Mouse (Mus musculus): ENCODE data around the gene Guca2a.

The Guca2a gene

GRCm38 (mm10) chr4:119638656-119639055 is 1.2 kb downstream of the Guca2a start:
- in situ Hi-C loops (cut with MboI, MseI) = no loop called here

- in situ Hi-C loops (cut with MboI, MseI) = no loop called here
Measured at GRCm38 (mm10) chr4:119642666-119643065, 5.2 kb downstream of the Guca2a start.

GRCm38 (mm10) chr4:119657011-119657410 is 19.5 kb downstream of the Guca2a start:
- in situ Hi-C loops (cut with MboI, MseI) = no loop called here

- in situ Hi-C loops (cut with MboI, MseI) = no loop called here
Measured at GRCm38 (mm10) chr4:119658246-119658645, 20.7 kb downstream of the Guca2a start.

- in situ Hi-C loops (cut with MboI, MseI) = no loop called here
Measured at GRCm38 (mm10) chr4:119658731-119659130, 21.2 kb downstream of the Guca2a start, which contains the start of gene Guca2b. Guca2b (minus strand) TSS chr4:119658954.

GRCm38 (mm10) chr4:119660007-119660406 is 22.5 kb downstream of the Guca2a start:
- in situ Hi-C loops (cut with MboI, MseI) = no loop called here

- in situ Hi-C loops (cut with MboI, MseI) = no loop called here
Measured at GRCm38 (mm10) chr4:119662151-119662550, 24.6 kb downstream of the Guca2a start.

GRCm38 (mm10) chr4:119662976-119663375 is 25.5 kb downstream of the Guca2a start:
- in situ Hi-C loops (cut with MboI, MseI) = no loop called here

- in situ Hi-C loops (cut with MboI, MseI) = no loop called here
Measured at GRCm38 (mm10) chr4:119663409-119664095, 26.0 kb downstream of the Guca2a start.

- in situ Hi-C loops (cut with MboI, MseI) = no loop called here
Measured at GRCm38 (mm10) chr4:119665166-119665565, 27.7 kb downstream of the Guca2a start.

- in situ Hi-C loops (cut with MboI, MseI) = no loop called here
Measured at GRCm38 (mm10) chr4:119666116-119666515, 28.6 kb downstream of the Guca2a start.

GRCm38 (mm10) chr4:119667454-119667853 is 29.9 kb downstream of the Guca2a start:
- in situ Hi-C loops (cut with MboI, MseI) = no loop called here

GRCm38 (mm10) chr4:119668185-119668584 is 30.7 kb downstream of the Guca2a start:
- in situ Hi-C loops (cut with MboI, MseI) = no loop called here

- in situ Hi-C loops (cut with MboI, MseI) = no loop called here
Measured at GRCm38 (mm10) chr4:119668596-119668995, 31.1 kb downstream of the Guca2a start.

GRCm38 (mm10) chr4:119669356-119670209 is 32.1 kb downstream of the Guca2a start:
- in situ Hi-C loops (cut with MboI, MseI) = no loop called here

GRCm38 (mm10) chr4:119670210-119670555 is 32.7 kb downstream of the Guca2a start:
- in situ Hi-C loops (cut with MboI, MseI) = no loop called here

GRCm38 (mm10) chr4:119670736-119671135 is 33.2 kb downstream of the Guca2a start:
- in situ Hi-C loops (cut with MboI, MseI) = no loop called here

GRCm38 (mm10) chr4:119671164-119671563 is 33.7 kb downstream of the Guca2a start:
- in situ Hi-C loops (cut with MboI, MseI) = no loop called here

- in situ Hi-C loops (cut with MboI, MseI) = no loop called here
Measured at GRCm38 (mm10) chr4:119672685-119673084, 35.2 kb downstream of the Guca2a start.

GRCm38 (mm10) chr4:119682596-119682995 is 45.1 kb downstream of the Guca2a start:
- in situ Hi-C loops (cut with MboI, MseI) = no loop called here

- in situ Hi-C loops (cut with MboI, MseI) = no loop called here
Measured at GRCm38 (mm10) chr4:119685746-119686145, 48.2 kb downstream of the Guca2a start.

Measured in regulatory T cell (primary cell).